Mouse (Mus musculus) kidney, adult 11 months (tissue): Measurements from ENCODE around the gene Rbm38.

ENCODE experiments used
- DNase-seq: peaks from one replicate; pipeline ENCODE4 v3.0.0; 2022

The Rbm38 gene

DNA sequence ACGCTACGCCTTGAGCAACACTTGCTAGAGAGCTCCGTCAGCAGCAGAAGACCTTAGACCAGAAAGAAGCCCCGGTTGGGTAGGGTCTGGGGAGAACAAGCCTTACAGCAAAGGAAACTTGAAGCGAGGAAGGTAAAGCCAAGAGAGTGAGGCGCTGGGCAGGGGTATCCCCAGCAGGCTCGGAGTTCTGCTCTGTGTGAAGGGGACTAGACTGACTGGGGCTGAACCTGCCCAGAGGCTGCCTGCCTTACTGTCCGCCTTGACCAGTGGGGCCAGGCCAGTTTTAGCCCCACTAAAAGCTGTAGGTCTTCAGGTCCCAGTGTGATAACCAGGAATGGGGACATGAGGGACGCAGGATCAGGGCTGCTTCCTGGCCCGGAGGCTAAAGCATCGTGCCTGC, at the start of gene Rbm38:
Gene Rbm38 (plus strand): TSS at position 69 of the 400 bp plus-strand sequence.
- DNase-seq = no peak

- DNase-seq = no peak
These were observed 48.4 kb upstream of the Rbm38 start for GRCm38 (mm10) chr2:172971865-172972264.

DNA sequence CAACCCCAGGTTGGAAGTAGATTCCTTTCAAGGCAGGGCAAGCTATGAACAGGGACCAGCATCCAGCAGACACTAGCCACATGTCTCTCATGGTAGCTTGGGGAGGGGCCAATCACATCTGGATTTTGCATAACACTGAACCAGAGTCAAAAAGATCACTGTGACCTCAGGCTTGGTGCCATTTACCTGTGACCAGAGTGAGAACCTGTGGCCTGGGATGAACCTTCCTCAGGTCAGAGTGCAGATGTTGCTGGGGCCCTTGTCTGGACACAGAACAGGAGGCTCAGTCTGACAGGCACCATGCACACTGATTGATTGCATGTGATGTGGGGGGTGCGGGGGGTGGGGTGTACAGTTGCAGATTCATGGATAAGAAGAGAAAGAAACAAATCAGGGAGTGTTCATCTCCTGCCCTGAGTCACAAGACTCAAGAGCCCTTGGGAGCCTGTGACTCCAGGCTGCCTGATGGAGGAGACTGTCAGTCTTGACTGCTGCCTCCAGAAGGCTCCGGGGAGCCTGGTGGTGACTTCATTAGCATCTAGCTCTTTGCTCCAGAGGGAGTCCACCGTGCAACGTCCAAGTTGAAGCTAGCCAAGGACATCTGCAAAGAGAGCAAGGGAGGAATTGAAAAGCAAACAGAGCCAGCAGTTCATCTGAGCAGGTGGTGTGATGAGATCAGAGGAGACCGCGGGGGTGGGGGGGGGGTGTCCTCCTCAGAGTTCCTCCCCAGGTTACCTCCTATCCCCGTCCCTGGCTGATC, 46.3 kb upstream of the Rbm38 start:
- DNase-seq = no peak

DNA sequence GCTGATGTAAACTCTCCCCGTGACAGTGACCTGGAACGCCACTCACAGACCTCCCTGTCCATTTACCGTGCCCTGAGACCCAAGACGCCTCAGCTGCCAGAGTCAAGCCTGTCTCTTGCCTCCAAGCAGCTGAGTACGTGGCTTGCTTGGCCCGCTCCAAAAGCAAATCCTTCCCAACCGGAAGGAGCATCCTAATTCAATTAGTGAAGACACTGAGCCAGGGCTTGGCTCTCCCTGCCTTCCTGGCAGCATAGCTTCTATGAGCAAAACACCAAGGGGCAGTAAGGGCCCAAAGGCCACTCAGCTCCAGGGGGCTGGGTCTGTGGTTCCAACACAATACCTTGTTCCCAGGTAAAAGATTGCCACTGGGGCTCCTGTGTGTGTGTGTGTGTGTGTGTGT, 45.6 kb upstream of the Rbm38 start:
- no peak for DNase-seq

GRCm38 (mm10) chr2:172975159-172975558, 45.1 kb upstream of the Rbm38 start:
- DNase-seq = no peak

- DNase-seq = no peak
These were observed 43.5 kb upstream of the Rbm38 start for GRCm38 (mm10) chr2:172976661-172977238.

GRCm38 (mm10) chr2:172977409-172978130, 42.7 kb upstream of the Rbm38 start, which contains the start of gene Spo11:
TSS of gene Spo11 (plus strand) at chr2:172977700.
- no peak for DNase-seq

- no peak for DNase-seq
These were observed 42.1 kb upstream of the Rbm38 start for GRCm38 (mm10) chr2:172978131-172978633.

GRCm38 (mm10) chr2:172979666-172980345, 40.5 kb upstream of the Rbm38 start:
- no peak for DNase-seq

- DNase-seq = peak; percentile 85
These were observed 37.3 kb upstream of the Rbm38 start for GRCm38 (mm10) chr2:172982776-172983561.

GRCm38 (mm10) chr2:172990161-172990560, 30.1 kb upstream of the Rbm38 start:
- DNase-seq = no peak

GRCm38 (mm10) chr2:172996207-172996606, 24.1 kb upstream of the Rbm38 start:
- peak; percentile 63 for DNase-seq

GRCm38 (mm10) chr2:172997748-172998147, 22.6 kb upstream of the Rbm38 start:
- DNase-seq = peak; percentile 49

DNA sequence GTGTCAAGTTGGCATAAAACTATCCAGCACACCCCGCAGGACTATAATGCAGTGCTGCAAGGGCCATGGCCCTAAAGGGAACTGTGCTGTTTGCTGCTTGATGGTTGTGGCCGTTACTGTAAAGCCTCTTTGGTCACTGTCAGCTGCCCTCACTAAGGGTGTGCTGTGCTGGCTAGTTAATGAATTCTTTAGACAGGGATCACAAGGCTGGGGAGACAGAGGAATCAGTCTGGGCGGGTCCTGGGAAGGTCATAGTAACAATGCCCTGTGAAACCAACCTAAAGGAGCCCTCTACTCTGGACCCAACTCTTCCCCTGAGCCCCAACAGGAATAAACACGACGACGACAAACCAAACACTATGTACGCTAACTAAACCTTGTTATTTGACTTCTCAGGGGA, 21.8 kb upstream of the Rbm38 start:
- peak; percentile 59 for DNase-seq

DNA sequence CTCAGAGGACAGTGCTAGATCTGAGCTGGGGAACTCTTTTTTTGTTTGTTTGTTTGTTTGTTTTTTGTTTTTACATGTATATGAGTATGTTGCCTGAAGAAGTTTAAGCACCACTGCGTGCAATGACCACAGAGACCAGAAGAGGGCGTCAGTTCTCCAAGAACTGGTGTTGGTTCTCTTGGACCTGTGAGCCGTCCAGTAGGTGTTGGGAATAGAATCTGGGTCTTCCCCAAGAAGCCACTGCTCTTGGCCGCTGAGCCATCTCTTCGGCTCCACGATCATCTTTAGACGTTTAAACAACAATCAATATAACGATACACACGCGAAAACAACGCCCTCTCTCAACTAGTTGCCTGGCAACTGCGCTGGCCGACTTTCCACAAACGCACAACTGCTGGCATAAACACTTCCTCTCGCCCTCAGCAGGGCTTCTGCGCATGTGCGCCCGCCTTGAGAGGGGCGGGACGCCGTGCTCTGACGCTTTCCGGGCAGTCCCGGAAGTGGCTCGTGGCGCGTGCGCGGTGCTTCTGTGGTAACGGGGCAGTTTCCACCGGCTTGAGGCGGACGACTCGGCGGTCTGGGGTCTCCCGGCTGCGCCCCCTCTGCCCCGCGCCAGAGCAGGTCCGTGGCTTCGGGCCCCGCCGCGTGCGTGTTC, 20.5 kb upstream of the Rbm38 start, which contains the start of gene Rae1:
Gene Rae1 (plus strand): TSS at position 488 of the 655 bp plus-strand sequence.
- peak; percentile 97 for DNase-seq

DNA sequence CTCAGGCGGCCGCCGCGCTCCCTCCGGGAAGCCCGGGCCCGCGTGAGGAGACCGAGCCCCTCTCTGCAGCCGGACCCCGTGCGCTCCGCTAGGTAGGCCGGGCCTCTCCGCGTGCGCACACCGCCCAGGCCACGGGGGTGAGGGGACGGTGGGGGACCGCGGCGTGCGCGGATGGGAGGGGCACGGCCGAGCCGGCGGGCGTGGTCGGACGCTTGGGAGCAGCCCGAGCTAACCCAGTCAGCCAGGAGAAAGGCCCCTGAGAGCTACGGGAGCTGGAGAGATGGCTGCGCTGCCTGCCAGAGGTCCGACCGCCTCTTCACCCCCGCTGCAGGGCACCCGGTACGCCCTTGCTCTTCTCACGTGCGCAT, 20.0 kb upstream of the Rbm38 start:
- no peak for DNase-seq

- DNase-seq = no peak
These were observed 19.4 kb upstream of the Rbm38 start for GRCm38 (mm10) chr2:173000921-173001320.

- no peak for DNase-seq
These were observed 16.6 kb upstream of the Rbm38 start for GRCm38 (mm10) chr2:173003737-173004136.

GRCm38 (mm10) chr2:173010220-173010717, 10.0 kb upstream of the Rbm38 start:
- no peak for DNase-seq

GRCm38 (mm10) chr2:173011440-173011839, 8.9 kb upstream of the Rbm38 start:
- no peak for DNase-seq

DNA sequence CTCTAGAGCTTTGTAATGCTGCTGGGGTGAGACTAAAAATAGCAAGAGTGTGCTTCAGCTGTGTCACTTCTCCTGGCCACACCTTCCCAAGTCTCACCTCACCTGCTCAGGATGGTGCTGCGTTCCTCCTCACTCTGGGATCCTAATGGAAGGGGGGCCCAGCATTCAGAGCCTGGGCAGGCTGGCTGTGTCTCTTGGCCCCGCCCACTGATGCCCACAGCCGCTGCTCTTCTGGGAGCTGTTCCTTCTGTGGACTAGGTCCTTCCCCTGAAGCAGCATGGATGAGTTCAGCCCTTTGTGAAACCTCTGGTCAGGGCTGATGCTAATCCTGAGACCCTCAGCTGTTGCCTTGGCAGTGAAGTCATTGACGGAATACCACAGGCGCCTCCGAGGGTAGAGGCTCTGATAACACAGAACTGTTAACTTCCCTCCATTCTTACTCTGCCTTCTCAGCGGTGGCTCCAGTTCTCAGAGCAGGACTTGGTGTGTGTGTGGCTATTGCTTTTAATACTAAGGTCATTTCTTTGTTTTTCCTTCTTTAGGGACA, 5.5 kb upstream of the Rbm38 start:
- no peak for DNase-seq
